Mouse (Mus musculus): ENCODE measurements at regions not wholly inside any gene's neighbourhood (a gene's known extent, or its start where the extent isn't known, plus 50 kb on each side); places are given as distances from the start of the nearest gene placed in this dataset.

- TF ChIP-seq CTCF (IDR thresholded peaks at IDR 0.05; ENCODE audit: low read depth, low read length) (no peak), POLR2A (IDR thresholded peaks at IDR 0.05; ENCODE audit: borderline replicate concordance, low read depth, low read length) (no peak)
Measured at GRCm38 (mm10) chr1:88908683-88909082, 161.5 kb upstream of the Sh3bp4 start.

All from bone marrow macrophage, adult 2 months (primary cell).